Mouse (Mus musculus): ENCODE results near the gene Wdr75.

Wdr75 gene

DNA sequence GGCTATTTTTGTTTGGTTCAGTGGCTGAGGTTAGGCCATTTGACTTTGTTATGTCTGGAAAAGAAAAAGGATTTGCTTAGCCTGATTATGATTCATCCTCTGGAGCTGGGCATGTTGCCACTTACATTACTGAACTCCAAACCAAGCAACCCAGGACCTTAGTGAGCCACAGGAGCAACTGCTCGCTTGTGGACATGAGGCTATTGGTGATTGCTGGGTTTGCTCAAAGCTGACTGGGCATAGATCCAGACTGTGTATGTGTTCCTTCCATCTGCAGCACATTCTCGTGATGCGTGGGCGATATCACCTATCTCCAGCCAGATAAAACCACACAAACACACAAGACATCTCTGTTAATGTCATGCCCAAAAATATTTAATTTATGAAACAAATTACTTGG lies 42.8 kb downstream of the Wdr75 start:
- DNase-seq (ENCODE audit: low spot score in 2 of 2), result peak; percentile 8 to 18

DNA sequence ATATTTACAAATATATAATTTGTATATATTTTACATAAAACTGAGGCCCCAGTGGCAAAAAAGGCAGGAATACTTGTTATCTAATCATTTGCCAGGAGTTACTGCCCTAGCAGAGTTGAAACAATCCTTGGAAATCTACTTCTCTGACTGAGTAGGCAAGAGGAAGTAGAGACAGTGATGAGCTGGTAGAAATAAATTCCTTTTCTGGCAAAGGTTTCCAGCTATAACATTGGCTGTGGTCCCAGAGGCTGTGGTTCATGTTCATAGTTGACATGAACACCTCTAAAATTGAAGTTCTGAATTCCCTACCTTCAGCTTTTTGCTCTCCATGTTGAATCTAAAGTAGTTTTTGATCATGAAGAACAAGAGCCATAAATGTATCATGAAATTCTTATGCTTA lies 43.3 kb downstream of the Wdr75 start:
- no peak for DNase-seq (ENCODE audit: low spot score in 2 of 2)

DNA sequence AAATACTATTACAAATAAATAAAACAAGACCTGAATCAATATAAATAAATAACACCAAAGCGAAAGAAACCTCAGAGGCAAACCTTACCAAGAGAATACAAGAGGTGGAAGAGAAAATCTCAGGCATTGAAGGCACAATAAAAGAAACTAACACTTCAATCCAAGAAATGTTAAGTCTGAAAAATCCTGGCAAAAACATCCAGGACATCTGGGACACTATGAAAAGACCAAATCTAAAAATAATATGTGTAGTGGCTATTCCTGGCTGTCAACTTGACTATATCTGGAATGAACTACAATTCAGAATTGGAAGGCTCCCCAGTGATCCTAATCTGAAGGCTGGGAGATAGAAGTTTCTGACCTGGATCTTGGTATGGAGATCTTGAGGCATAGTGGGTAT lies 50.5 kb downstream of the Wdr75 start:
- DNase-seq (ENCODE audit: low spot score in 2 of 2), result no peak

DNA sequence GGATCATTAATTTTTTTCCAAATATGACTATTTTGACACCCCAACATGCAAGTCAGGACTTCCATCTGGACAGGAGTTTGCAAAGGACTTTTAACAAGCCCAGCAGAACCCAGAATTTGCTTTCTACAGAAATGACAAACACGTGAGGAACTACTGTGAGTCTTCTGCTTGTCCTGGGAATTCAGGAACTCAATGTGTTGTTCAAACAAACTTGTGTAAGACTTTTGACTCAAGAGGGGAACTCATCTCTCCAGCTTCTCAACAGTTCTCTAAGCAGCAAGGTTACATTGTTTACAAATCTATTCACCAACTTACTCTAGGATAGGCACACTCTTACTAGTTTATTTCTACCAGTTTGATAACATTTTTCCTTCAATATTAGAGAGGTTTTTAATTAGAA lies 63.1 kb downstream of the Wdr75 start:
- DNase-seq (ENCODE audit: low spot score in 2 of 2), result no peak

DNA sequence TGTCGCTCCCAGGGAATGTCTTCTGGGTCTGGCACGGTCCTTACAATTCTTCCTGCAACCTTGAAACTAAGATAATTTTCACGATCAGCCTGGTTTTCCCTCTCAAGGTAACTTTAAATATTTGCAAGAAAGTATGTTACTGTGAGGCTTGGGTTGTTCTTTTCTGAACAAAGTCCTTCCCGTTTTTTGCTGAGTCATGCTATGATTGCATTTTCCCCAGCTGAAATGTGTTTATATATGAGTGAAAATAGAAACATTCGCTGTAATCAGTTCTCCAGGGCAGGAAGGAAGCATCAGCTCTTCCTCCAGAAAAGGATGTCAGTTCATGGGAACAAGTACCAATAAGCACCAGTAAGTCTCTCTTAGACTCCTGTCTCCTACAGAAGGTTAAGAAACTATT lies 65.4 kb downstream of the Wdr75 start:
- no peak for DNase-seq (ENCODE audit: low spot score in 2 of 2)

DNA sequence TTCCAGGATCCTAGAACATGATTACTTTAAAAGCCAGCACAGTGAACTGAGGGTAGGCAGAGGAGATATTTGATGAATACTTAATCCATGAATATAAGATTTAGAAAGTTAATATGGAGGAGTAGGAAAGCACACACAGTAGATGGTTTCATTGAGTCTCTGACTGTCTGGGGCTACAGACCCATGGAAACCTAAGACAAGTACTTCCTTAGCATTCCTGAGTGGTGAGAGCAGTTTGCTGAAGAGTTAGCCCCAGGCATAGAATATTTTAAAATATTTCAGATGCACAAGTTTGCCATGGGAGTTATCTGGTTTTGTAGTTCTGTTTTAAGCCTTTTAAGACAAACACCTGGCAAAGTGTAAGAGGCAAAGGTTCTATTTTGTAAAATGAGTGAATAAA lies 66.2 kb downstream of the Wdr75 start:
- no peak for DNase-seq (ENCODE audit: low spot score in 2 of 2)

DNA sequence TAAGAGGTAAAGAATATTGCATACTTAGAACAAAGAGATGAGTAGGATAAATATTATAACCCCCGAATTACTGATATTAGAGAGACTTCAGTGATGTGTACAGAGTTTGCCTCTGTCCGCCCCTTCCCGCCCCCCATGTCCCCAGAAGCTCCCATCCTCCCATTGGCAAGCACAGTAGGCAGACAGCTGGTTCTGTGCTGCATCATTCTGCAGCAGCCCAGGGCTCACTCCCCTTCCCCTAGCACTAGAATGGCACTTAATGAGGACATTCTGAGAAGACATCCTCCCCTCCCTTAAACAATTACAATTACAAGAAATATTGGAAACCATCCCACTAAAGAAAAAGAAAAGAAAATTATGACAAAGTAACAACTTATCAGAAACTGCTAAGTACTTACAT lies 68.7 kb downstream of the Wdr75 start:
- DNase-seq (ENCODE audit: low spot score in 2 of 2), result no peak

DNA sequence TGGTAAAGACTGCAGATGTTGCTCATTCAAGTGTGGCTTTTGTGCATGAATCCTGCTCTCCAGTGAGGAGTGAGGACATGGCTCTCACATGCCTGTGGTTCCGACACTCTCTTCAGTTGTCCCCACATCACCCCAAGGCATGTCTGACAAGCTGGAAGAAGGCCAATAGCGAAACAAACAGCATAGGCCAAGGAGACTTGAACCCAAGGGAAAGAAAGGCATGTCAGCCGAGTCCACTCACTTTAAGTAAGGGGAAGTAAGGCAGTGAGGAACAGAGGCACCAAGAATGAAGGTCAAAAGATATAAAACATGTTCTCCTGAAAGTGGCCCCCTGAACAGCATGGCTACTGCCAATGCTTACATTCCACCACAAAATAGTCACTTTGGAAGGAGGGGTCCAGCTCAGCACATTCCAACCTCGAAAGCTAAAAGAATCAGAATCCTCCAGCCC lies 69.6 kb downstream of the Wdr75 start:
- DNase-seq (ENCODE audit: low spot score in 2 of 2), result no peak

DNA sequence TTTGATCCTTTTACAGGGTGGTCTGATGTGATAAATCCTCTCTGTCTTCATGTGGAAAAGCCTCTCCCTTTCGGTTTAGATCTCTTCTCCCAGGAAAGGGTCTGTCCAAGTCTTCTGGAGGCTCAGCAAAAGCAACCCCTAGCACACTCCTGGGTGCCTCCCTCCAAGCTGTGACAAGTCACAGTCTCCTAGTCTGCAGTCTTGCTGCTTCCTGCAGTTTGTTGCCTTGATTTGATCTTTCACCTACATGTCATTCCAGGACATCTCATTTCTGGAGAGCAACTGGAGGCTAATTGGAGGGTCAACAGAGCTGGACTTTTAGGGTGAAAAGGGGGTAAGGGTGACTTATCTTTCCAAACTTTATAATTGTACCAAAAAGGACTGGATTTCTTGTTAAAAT lies 70.3 kb downstream of the Wdr75 start:
- DNase-seq (ENCODE audit: low spot score in 2 of 2), result no peak

DNA sequence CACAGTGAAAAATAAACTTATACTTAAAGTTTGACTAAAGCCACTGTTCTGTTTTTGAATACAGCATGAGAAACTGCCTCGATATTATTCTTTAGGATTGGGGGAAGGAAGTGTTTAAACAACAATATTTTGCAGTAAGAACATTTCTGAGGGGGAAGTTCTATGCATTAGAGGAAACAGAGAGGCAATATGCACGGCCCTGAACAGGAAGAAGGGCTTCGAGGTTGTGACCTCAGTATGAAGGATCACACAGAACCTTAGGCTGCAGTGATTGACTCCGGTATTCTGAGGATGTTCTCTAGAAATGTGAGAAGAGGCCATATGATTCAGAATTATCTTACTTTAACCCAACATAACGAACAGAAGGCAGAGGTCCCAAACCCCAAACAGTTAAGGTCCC lies 70.8 kb downstream of the Wdr75 start:
- no peak for DNase-seq (ENCODE audit: low spot score in 2 of 2)

DNA sequence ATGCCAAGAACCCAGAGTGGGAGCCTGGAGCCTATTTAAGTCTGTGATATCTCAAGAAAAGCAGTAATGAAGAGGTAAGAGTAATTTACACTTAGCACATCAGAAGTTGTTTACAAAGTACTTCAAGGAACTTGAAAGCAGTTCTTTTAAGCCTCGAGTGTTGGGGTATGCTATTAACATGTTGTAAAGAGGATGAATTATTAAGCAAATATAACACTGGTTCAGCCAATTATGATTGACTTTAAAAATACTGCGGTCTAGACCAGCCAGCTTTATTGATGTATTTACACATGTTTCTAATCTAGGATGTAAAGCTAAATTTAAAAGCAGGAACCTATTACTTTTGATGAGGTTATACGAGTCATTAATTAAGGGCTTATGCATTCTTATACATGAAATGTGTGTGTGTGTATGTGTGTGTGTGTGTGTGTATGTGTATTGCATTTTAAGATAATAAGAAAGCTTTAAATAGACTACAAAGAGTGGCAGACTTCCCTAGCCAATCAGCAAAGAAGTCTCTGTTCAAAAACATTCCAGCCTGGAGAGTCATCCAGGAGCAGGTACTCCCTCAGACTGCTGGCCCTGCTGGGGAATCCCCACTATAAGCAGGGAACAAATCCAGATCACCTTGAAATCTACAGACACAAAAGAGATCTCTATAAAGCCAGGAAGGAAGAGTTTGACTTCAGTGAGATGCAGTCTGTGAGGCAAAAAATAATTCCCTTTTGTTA lies 71.5 kb downstream of the Wdr75 start:
- DNase-seq (ENCODE audit: low spot score in 2 of 2), result no peak

DNA sequence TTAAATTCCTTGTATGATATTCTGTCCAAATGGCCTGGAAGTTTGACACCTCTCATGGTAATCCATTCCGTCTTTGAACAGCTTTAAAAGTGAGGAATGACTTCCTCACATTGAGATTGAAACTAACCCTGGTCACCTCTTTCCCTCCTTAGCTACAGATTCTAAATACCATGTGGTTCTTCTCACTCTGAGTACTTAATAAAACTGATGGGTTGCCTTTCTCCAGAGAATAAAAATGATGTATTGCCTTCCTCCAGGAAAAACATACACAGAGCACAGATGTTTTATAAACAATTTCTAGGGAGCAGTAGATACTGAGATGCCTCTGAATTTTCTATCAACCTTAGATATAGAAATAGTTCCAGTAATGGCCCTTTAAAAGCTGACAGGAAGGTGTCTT lies 73.1 kb downstream of the Wdr75 start:
- DNase-seq (ENCODE audit: low spot score in 2 of 2), result no peak

DNA sequence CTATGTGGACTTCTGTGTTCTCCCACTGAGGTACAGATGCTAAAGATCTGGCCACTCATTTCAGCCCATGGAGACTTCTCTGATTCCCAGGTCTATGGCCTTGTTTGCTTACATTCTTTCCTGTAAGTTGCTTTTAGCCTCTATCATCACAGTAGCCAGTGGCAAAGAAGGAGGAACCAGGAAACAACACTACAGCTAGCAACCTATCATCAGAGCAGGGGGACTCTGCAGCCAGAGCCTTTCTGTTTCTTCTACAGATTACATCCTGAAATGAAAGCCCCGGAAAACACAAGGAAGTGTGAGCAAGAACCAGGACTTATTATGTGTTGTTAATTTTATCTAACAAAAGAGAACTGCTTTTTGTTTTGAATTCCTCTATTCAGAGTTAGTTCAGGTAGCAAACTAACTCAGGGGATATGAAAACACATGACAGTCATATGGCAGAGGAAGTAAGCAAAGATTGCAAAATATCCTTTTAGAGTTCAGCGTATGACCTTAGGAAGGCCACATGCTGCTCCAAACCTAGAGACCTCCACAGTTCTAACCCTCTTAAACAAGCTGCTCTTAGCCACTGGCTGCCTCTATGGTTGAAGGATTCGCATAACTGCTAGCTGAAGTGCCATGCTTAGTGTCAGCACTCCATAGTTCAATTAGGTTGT lies 73.6 kb downstream of the Wdr75 start:
- no peak for DNase-seq (ENCODE audit: low spot score in 2 of 2)
